Mouse (Mus musculus): Measurements from ENCODE around the gene Elf2. TPM values are rescaled to one million over a fixed set of nuclear protein-coding genes. Genes with fewer than 3 reads are reported as not detected.

The Elf2 gene
- polyA plus RNA-seq, 1 experiment from 2014 or later: 35.4 TPM

- H3K36me3 ChIP-seq: peaks cover 11% of the 10 kb centered on the region
Measured at GRCm38 (mm10) chr3:51281727-51282126, 58.7 kb downstream of the Elf2 start.

DNA sequence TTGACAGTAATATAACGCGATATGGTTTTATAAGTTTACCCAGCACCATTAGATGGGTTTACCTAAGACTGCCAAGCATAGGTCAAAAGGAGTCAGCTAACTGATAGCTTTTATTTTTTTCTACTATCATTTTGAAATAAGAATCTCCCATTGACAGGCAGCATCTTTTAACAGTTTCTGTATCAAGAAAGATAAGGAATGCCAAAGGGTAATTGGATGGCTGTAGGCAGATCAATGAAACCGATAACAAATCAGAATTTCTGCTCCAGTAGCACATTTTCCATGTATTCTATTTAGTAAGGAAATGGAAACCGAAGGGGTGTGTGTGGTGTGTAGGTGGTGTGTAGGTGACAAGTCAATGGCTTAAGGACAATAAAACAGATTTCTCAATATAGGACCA lies 62.0 kb downstream of the Elf2 start:
- Histone ChIP-seq H3K36me3 (0 out of 2 replicates have a peak, but pooled peaks cover 2% of the 10 kb centered on the region), H3K4me1 (replicated peaks) (peaks cover 19% of the 10 kb centered on the region), H3K27me3 (ENCODE audit: insufficient read depth, poor library complexity, severe bottlenecking) (no peaks in the 10 kb centered on the region), H3K27ac (no peak overlapping the region), H3K4me3 (0 out of 2 replicates have a peak overlapping the region, but pooled peaks have one; percentile 91), H3K9me3 (no peaks in the 10 kb centered on the region)
- 76% methylated on average over 4 of the region's 4 CpGs for WGBS
- no peak for DNase-seq (ENCODE audit: low spot score)

More at GRCm38 (mm10) chr3:51281727-51282126, 58.7 kb downstream of the Elf2 start:
- WGBS: 94% methylated on average over 4 of the region's 4 CpGs
- no peak for DNase-seq (ENCODE audit: low spot score)
- no peak overlapping the region for H3K4me3 ChIP-seq
- H3K9me3 ChIP-seq: no peaks in the 10 kb centered on the region
- peaks cover 11% of the 10 kb centered on the region for H3K4me1 ChIP-seq (replicated peaks)
- no peaks in the 10 kb centered on the region for H3K27me3 ChIP-seq (ENCODE audit: insufficient read depth, poor library complexity, severe bottlenecking)
- H3K27ac ChIP-seq: no peak overlapping the region

GRCm38 (mm10) chr3:51277201-51278150 lies 63.0 kb downstream of the Elf2 start:
- H3K36me3 ChIP-seq: peaks cover 4% of the 10 kb centered on the region; the same call in 1 of the 2 replicates
- peak overlapping the region; percentile 97 for H3K27ac ChIP-seq
- WGBS: under 1% methylated on average over 75 of the region's 75 CpGs
- peak; percentile 86 for DNase-seq (ENCODE audit: low spot score)
- no peaks in the 10 kb centered on the region for H3K27me3 ChIP-seq (ENCODE audit: insufficient read depth, poor library complexity, severe bottlenecking)
- H3K4me3 ChIP-seq: peak overlapping the region; percentile 91
- H3K9me3 ChIP-seq: no peaks in the 10 kb centered on the region
- H3K4me1 ChIP-seq (replicated peaks): peaks cover 19% of the 10 kb centered on the region

- DNase-seq (ENCODE audit: low spot score): peak; percentile 67
- WGBS: under 1% methylated on average over 92 of the region's 93 CpGs
- Histone ChIP-seq H3K9me3 (no peaks in the 10 kb centered on the region), H3K4me1 (replicated peaks) (peaks cover 19% of the 10 kb centered on the region), H3K27me3 (ENCODE audit: insufficient read depth, poor library complexity, severe bottlenecking) (no peaks in the 10 kb centered on the region), H3K36me3 (peaks cover 4% of the 10 kb centered on the region; the same call in 1 of the 2 replicates), H3K27ac (peak overlapping the region; percentile 97), H3K4me3 (peak overlapping the region; percentile 91)
Measured at GRCm38 (mm10) chr3:51276421-51277111, 63.9 kb downstream of the Elf2 start.

- Histone ChIP-seq H3K4me3 (peak overlapping the region; percentile 91), H3K4me1 (replicated peaks) (peaks cover 19% of the 10 kb centered on the region), H3K36me3 (peaks cover 4% of the 10 kb centered on the region; the same call in 1 of the 2 replicates), H3K9me3 (no peaks in the 10 kb centered on the region), H3K27ac (peak overlapping the region; percentile 97), H3K27me3 (ENCODE audit: insufficient read depth, poor library complexity, severe bottlenecking) (no peaks in the 10 kb centered on the region)
- DNase-seq (ENCODE audit: low spot score): peak; percentile 99
- under 1% methylated on average over 33 of the region's 33 CpGs for WGBS
Measured at GRCm38 (mm10) chr3:51275956-51276398, 64.5 kb downstream of the Elf2 start.

DNA sequence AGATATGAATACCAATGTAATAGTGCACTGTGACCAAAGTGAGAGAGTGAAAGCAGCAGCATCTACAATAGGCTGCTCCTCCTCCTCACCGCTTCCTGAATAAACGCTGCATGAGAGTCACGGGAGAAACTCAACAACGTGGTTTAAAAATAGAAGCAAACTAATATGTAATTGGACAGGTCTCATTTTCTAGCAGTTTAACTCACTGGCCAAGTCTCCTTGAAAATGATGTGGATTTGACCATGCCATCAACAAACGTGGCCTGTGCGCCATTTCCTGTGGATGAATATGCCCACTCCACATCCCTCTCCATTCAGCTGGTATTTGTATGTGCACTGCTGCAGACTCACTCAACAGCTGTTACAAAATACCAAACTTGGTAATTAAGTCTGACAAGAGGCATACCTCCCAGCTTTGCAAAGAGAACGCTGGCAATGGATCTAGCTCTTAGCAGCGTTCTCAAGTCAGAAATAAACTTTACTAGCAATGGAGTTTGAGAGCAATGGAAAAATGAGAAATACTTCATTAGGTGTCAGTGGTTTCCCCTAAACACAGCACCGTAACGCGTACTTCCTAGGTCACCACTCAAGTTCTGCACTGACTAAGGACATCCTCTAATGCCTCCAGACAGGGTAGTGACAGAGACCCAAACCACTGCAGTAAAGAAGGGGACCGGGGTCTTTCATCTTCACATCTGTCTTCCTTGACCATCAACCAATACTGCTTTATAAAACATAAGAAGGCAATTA lies 70.2 kb downstream of the Elf2 start:
- no peak overlapping the region for H3K27ac ChIP-seq
- no peaks in the 10 kb centered on the region for H3K27me3 ChIP-seq (ENCODE audit: insufficient read depth, poor library complexity, severe bottlenecking)
- DNase-seq (ENCODE audit: low spot score): no peak
- no peak overlapping the region for H3K4me3 ChIP-seq
- 93% methylated on average over 12 of the region's 12 CpGs for WGBS
- H3K4me1 ChIP-seq (replicated peaks): peaks cover 3% of the 10 kb centered on the region
- H3K9me3 ChIP-seq: no peaks in the 10 kb centered on the region
- H3K36me3 ChIP-seq: peaks cover 21% of the 10 kb centered on the region

DNA sequence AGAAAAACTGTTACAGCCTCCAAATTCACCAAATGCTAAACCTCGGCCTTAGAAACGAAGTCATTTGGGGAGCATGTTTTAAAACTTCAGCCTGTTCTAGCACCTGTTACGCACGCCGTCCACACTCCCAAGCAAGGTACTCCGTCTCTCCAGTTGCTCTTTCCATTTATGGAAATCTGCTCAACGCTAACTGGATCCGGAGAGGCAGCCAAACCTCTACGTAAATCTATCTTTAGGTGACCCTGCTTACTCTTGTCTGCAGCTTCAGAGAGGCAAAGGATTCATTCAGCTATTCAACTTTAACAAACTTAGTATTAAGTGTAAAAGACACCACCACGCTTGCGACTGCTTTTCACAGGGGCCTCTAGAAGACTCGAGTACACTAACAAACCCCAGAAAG lies 72.0 kb downstream of the Elf2 start:
- Histone ChIP-seq H3K9me3 (no peaks in the 10 kb centered on the region), H3K36me3 (peaks cover 39% of the 10 kb centered on the region), H3K4me3 (no peak overlapping the region), H3K27ac (no peak overlapping the region), H3K27me3 (ENCODE audit: insufficient read depth, poor library complexity, severe bottlenecking) (no peaks in the 10 kb centered on the region), H3K4me1 (replicated peaks) (no peaks in the 10 kb centered on the region)
- no peak for DNase-seq (ENCODE audit: low spot score)
- WGBS: 92% methylated on average over 12 of the region's 12 CpGs

DNA sequence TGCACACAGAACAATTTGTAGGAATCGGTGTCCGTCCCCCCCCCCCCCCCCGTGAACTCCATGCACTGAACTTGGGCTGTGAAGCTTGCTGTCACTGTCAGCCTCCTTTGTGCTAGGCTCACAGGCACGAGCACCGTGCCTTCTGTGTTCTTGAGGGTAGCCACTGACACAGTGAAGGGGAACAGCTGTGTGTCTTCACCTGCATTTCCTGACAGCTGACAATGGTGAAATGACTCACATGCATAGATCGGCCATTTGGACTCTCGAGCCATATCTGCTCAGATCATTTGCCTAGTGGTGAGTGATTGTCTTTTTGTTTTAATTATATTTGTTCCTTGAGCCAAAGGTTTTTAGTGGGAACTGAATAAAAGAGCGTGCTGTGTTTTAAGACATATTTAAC lies 77.5 kb downstream of the Elf2 start:
- Histone ChIP-seq H3K27ac (no peak overlapping the region), H3K36me3 (peaks cover 90% of the 10 kb centered on the region), H3K27me3 (ENCODE audit: insufficient read depth, poor library complexity, severe bottlenecking) (no peaks in the 10 kb centered on the region), H3K4me1 (replicated peaks) (no peaks in the 10 kb centered on the region), H3K4me3 (no peak overlapping the region), H3K9me3 (no peaks in the 10 kb centered on the region)
- no peak for DNase-seq (ENCODE audit: low spot score)
- WGBS: 94% methylated on average over 8 of the region's 8 CpGs

- H3K27me3 ChIP-seq (ENCODE audit: insufficient read depth, poor library complexity, severe bottlenecking): no peaks in the 10 kb centered on the region
- no peak for DNase-seq (ENCODE audit: low spot score)
- no peak overlapping the region for H3K27ac ChIP-seq
- peaks cover 100% of the 10 kb centered on the region for H3K36me3 ChIP-seq
- H3K4me1 ChIP-seq (replicated peaks): no peaks in the 10 kb centered on the region
- H3K9me3 ChIP-seq: no peaks in the 10 kb centered on the region
- 93% methylated on average over 5 of the region's 5 CpGs for WGBS
- no peak overlapping the region for H3K4me3 ChIP-seq
Measured at GRCm38 (mm10) chr3:51258070-51258469, 82.4 kb downstream of the Elf2 start.

- WGBS: 90% methylated on average over 12 of the region's 12 CpGs
- Histone ChIP-seq H3K4me1 (replicated peaks) (no peaks in the 10 kb centered on the region), H3K36me3 (peaks cover 100% of the 10 kb centered on the region), H3K9me3 (no peaks in the 10 kb centered on the region), H3K4me3 (no peak overlapping the region), H3K27me3 (ENCODE audit: insufficient read depth, poor library complexity, severe bottlenecking) (no peaks in the 10 kb centered on the region), H3K27ac (no peak overlapping the region)
- DNase-seq (ENCODE audit: low spot score): no peak
Measured at GRCm38 (mm10) chr3:51256450-51256849, 84.0 kb downstream of the Elf2 start.

GRCm38 (mm10) chr3:51254784-51255183 lies 85.7 kb downstream of the Elf2 start:
- no peak overlapping the region for H3K27ac ChIP-seq
- peaks cover 100% of the 10 kb centered on the region for H3K36me3 ChIP-seq
- no peak for DNase-seq (ENCODE audit: low spot score)
- H3K4me3 ChIP-seq: no peak overlapping the region
- no peaks in the 10 kb centered on the region for H3K27me3 ChIP-seq (ENCODE audit: insufficient read depth, poor library complexity, severe bottlenecking)
- WGBS: 93% methylated on average over 7 of the region's 7 CpGs
- no peaks in the 10 kb centered on the region for H3K9me3 ChIP-seq
- no peaks in the 10 kb centered on the region for H3K4me1 ChIP-seq (replicated peaks)

- Histone ChIP-seq H3K27ac (no peak overlapping the region), H3K4me1 (replicated peaks) (no peaks in the 10 kb centered on the region), H3K4me3 (no peak overlapping the region), H3K36me3 (peaks cover 100% of the 10 kb centered on the region), H3K27me3 (ENCODE audit: insufficient read depth, poor library complexity, severe bottlenecking) (no peaks in the 10 kb centered on the region), H3K9me3 (no peaks in the 10 kb centered on the region)
- DNase-seq (ENCODE audit: low spot score): no peak
- 92% methylated on average over 12 of the region's 12 CpGs for WGBS
Measured at GRCm38 (mm10) chr3:51252689-51253402, 87.6 kb downstream of the Elf2 start.
